Mouse (Mus musculus): Measurements from ENCODE around the gene Hepacam2. TPM values are rescaled to one million over a fixed set of nuclear protein-coding genes. Genes with fewer than 3 reads are reported as not detected.
"Not testable (repeated sequence)": the region's sequence is repeated elsewhere in the genome, so short reads cannot be mapped to it uniquely, and the experiment has no call there.

Gene Hepacam2
- total RNA-seq, 2 experiments from 2014 or later = not detected

GRCm38 (mm10) chr6:3468627-3469026, 29.5 kb downstream of the Hepacam2 start:
- DNase-seq (ENCODE audit: low spot score in 2 of 2) = no peak

DNA sequence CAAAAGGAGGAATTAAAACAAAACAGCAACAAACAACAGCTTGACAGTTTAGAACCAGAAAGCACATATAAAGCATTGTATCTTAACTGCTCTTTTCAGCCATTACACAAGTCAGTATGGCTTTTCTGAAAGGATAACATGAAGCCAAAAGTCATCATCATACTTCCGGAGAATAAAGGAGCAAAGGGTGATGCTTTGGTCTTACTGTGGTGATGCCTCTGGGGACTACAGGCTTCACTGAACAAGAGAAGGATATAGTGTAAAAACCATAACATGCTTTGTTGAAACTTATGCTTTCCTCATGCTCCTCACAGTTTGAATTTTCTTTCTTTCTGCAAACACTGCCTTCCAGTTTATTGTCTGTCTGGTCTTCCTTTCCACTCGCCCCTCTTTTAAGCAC, 34.5 kb downstream of the Hepacam2 start:
- no peak for DNase-seq (ENCODE audit: low spot score in 2 of 2)

GRCm38 (mm10) chr6:3463026-3463425, 35.1 kb downstream of the Hepacam2 start:
- DNase-seq (ENCODE audit: low spot score in 2 of 2) = no peak

DNA sequence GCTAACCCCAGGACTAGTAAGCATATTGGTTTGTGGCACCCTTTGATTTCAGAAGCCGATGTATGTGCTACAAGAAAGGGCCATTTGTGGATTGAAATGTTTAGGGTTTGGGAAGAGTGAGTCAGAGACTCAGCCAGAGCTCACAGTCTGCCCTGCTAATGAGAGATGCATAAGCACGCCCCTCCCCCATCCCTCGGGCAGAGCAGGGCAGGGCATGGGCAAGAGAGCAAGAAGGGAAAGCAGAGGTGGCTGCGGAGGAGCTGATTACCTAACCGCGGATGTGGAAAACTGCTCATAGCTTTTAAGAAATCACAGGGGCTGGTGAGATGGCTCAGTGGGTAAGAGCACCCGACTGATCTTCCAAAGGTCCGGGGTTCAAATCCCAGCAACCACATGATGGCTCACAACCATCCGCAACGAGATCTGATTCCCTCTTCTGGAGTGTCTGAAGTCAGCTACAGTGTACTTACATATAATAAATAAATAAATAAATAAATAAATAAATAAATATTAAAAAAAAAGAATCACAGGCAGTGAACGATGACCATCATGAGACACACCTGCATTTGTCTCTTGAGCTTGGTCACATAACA, 42.1 kb downstream of the Hepacam2 start:
- DNase-seq (ENCODE audit: low spot score in 2 of 2) = no peak

- DNase-seq (ENCODE audit: low spot score in 2 of 2) = no peak
Measured at GRCm38 (mm10) chr6:3454421-3454820, 43.7 kb downstream of the Hepacam2 start.

DNA sequence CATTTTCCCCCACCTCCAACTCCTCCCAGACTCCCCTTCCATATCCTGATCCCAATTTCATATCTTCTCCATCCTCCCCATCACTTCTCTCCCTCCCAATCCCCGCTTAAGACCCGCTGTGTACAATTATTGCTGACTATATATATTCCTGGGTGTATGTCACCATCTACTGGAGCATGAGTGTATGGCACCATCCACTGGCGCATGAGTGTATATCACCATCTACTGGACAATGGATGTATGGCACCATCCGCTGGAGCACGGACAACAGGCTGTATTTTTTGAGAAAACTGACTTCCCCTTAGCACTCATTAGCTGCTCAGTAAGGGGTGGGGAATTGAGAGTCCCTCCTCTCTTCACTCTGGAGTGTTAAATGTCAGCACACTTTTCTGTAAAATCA, 50.7 kb downstream of the Hepacam2 start:
- DNase-seq (ENCODE audit: low spot score in 2 of 2) = peak; percentile 20 to 53

DNA sequence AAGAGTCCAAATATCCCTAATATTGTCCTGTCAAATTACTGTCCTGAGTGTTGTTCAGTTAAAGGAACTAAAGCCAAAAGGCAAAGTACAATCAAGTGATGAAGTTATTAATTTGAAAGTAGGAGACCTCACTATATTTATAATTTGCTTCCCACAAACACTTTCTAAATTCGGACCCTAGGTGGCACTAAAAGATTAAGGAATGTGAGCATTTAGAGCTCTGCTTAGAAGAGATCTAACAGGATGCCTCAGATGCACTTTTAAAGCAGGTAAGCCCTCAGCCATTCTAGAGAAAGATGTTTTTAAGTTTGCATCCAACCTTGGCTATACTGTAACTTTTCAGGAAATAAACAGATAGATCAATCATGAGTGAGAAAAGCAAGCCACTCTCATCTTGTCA, 54.2 kb downstream of the Hepacam2 start:
- DNase-seq (ENCODE audit: low spot score in 2 of 2) = no peak

- DNase-seq (ENCODE audit: low spot score in 2 of 2) = no peak
Measured at GRCm38 (mm10) chr6:3436087-3436486, 62.0 kb downstream of the Hepacam2 start.

GRCm38 (mm10) chr6:3430976-3431375, 67.1 kb downstream of the Hepacam2 start:
- not testable (repeated sequence) for DNase-seq (ENCODE audit: low spot score in 2 of 2)

DNA sequence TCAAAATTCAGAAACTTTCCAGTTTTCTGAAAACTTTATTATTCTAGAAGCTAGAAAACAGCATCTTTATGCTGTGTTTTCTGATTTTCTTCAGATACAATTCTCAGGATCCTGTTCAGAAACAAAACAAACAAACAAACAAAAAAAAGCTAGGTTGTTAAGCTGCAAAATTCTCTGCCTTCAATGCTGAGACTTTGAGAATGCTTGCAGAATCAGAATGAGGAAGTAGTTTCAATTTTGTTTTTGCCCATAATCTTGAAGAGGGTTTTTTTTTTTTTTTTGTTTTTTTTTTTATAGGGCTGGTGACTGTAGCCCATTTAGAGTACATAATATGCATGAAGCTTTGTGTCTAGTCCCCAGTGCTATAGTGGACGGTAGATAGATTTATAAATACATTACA, 71.1 kb downstream of the Hepacam2 start:
- DNase-seq (ENCODE audit: low spot score in 2 of 2) = no peak

DNA sequence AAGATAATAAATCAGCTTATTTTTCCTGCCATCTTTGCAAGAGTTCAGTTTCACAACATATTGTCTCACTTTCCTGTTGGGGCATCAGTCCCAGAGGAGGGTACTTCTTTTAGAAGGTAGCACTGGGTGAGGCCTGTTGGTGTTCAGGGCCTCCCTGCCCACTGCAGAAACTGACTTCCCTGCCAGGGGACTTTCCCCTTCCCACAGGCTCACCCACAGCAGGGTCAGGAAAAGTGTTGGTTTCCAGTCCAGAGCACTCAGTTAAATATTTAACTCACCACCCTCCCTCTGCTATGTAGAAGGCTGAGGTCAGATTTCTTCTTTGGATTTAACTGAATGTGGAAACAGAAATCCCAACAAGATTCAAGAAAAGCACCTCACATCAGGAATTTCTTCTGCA, 72.8 kb downstream of the Hepacam2 start:
- not testable (repeated sequence) for DNase-seq (ENCODE audit: low spot score in 2 of 2)

GRCm38 (mm10) chr6:3424613-3425277, 73.4 kb downstream of the Hepacam2 start:
- peak in 1 of 2 experiments; percentile 38 for DNase-seq (ENCODE audit: low spot score in 2 of 2)

Other genes starting within 250 kb of the Hepacam2 start
- gene Samd9l, start 98.7 kb downstream of the Hepacam2 start, total RNA-seq (2021) = 10 to 100 TPM; 10.3 to 12.0 TPM
- 10 to 100 TPM; 17.7 to 21.0 TPM for gene Vps50, start 84 bp upstream of the Hepacam2 start, total RNA-seq (2021)

Data from gastrocnemius, postnatal 4 days (tissue).